8 mouse cellular contexts compared by ENCODE assay signal in the genomic region with DNA sequence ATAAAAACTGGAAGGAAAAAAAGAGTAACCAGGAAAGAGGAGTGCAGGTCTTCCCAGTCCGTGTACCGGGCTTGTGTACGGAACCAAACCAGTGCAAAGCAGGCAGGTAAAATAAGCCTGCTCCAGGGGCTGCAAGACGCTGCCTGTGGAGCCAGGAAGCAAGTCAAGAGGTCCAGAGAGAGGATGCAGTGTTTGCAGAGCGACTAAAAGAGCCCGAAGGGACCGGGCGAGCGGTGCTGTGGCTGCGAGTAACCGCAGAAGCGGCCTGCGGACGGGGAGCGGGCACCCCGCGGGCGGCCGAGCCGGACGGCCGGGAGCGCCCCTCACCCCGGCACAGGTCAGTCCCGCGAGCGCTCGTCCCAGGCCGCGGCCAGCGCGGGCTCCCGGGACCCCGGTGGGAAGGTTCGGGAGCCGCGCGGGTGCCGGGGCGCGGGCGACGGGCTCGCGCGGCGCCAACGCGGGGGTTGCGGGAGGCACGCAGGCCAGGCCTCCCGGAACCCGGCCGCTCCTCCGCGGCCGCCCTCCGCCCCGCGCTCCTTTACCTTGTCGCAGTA. TPM values are rescaled to one million over a fixed set of nuclear protein-coding genes. Genes with fewer than 3 reads are reported as not detected.
A peak's percentile ranks its signal among the peaks of the same experiment; 100 is the strongest.
DNase-seq lines count a peak whose midpoint lies in the region; ATAC-seq and TF ChIP-seq lines count a peak whose summit lies in the region.

No protein-coding gene starts in this region.

- no peak for TF ChIP-seq POLR2A in MEL (IDR thresholded peaks at IDR 0.05; ENCODE audit: control insufficient read depth in 1 of 2, insufficient read depth in 1 of 2, low read depth in 1 of 2, low read length in 2 of 2, poor library complexity in 1 of 2)

- TF ChIP-seq CTCF in left cerebral cortex, adult 2 months (IDR thresholded peaks at IDR 0.05): no peak
- no peak for TF ChIP-seq CTCF in MEL (IDR thresholded peaks at IDR 0.05 in 2 of 3, conservative IDR thresholded peaks at IDR 0.05 in 1 of 3; ENCODE audit: control insufficient read depth in 1 of 3, insufficient read depth in 1 of 3, low read depth in 2 of 3, low read length in 3 of 3, poor library complexity in 1 of 3, severe bottlenecking in 1 of 3)

- TF ChIP-seq RAD21 in MEL (IDR thresholded peaks at IDR 0.05; ENCODE audit: low read depth, low read length): no peak

- H3K4me2 ChIP-seq in heart, embryonic 16.5 days (ENCODE audit: low read depth, low read length): peak overlapping the region; percentile 81
- H3K4me2 ChIP-seq in liver, embryonic 12.5 days: peak overlapping the region; percentile 80

- peaks cover 39% of the 10 kb centered on the region for H3K79me2 ChIP-seq in MEL (ENCODE audit: control insufficient read depth, insufficient read depth, low read length, poor library complexity)

- peak overlapping the region; percentile 93 for H3K27ac ChIP-seq in left cerebral cortex, adult 2 months
- H3K27ac ChIP-seq in MEL (ENCODE audit: control insufficient read depth, low read depth, low read length): peak overlapping the region; percentile 34
- H3K27ac ChIP-seq in embryonic facial prominence, embryonic 10.5 days (replicated peaks): peak overlapping the region; percentile 98
- peak overlapping the region; percentile 95 for H3K27ac ChIP-seq in heart, embryonic 16.5 days (ENCODE audit: low read length)
- peak overlapping the region; percentile 84 for H3K27ac ChIP-seq in liver, embryonic 12.5 days

- peak overlapping the region; percentile 85 for H3K9ac ChIP-seq in MEL (ENCODE audit: control insufficient read depth, low read depth, low read length, poor library complexity, severe bottlenecking)
- H3K9ac ChIP-seq in heart, embryonic 16.5 days (ENCODE audit: low read length): peak overlapping the region; percentile 98
- peak overlapping the region; percentile 97 for H3K9ac ChIP-seq in liver, embryonic 12.5 days

- H3K9me3 ChIP-seq in MEL (replicated peaks; ENCODE audit: insufficient read depth, low read length): no peaks in the 10 kb centered on the region
- no peaks in the 10 kb centered on the region for H3K9me3 ChIP-seq in embryonic facial prominence, embryonic 10.5 days
- H3K9me3 ChIP-seq in heart, embryonic 16.5 days (replicated peaks; ENCODE audit: control insufficient read depth, low read length): no peaks in the 10 kb centered on the region
- no peaks in the 10 kb centered on the region for H3K9me3 ChIP-seq in liver, embryonic 12.5 days (replicated peaks)

- WGBS in embryonic facial prominence, embryonic 10.5 days: under 1% methylated on average over 61 of the region's 61 CpGs
- under 1% methylated on average over 42 of the region's 61 CpGs for WGBS in heart, embryonic 16.5 days
- WGBS in liver, embryonic 12.5 days (ENCODE audit: insufficient replicate concordance): 1% methylated on average over 61 of the region's 61 CpGs

- DNase-seq in left cerebral cortex, adult 2 months (ENCODE audit: extremely low spot score in 1 of 2, low spot score in 2 of 2): no peak
- no peak for DNase-seq in left cerebral cortex, postnatal 10 days (ENCODE audit: extremely low spot score in 1 of 2, low spot score in 2 of 2)
- peak; percentile 61 for DNase-seq in MEL (ENCODE audit: low read depth, low spot score)
- DNase-seq in embryonic facial prominence, embryonic 10.5 days (ENCODE audit: low spot score): no peak
- DNase-seq in natural killer cell, adult 2 months (ENCODE audit: low spot score in 2 of 2): peak; percentile 6 to 25
- no peak for DNase-seq in cerebellum, postnatal 10 days

- no peaks in the 10 kb centered on the region for H3K27me3 ChIP-seq in MEL (ENCODE audit: control insufficient read depth in 1 of 2, insufficient read depth in 2 of 2, low read length in 2 of 2)
- H3K27me3 ChIP-seq in embryonic facial prominence, embryonic 10.5 days (replicated peaks; ENCODE audit: low read depth, poor library complexity, severe bottlenecking): no peaks in the 10 kb centered on the region
- no peaks in the 10 kb centered on the region for H3K27me3 ChIP-seq in heart, embryonic 16.5 days (ENCODE audit: control insufficient read depth, insufficient read depth, low read length)
- no peaks in the 10 kb centered on the region for H3K27me3 ChIP-seq in liver, embryonic 12.5 days (replicated peaks)

- peaks cover 0 to 43% of the 10 kb centered on the region in 2 experiments; a peak in 2 of 4 replicates for H3K36me3 ChIP-seq in MEL (ENCODE audit: control insufficient read depth in 1 of 2, insufficient read depth in 2 of 2, low read length in 2 of 2)
- H3K36me3 ChIP-seq in embryonic facial prominence, embryonic 10.5 days (replicated peaks): peaks cover 11% of the 10 kb centered on the region; the same call in 1 of the 2 replicates
- no peaks in the 10 kb centered on the region for H3K36me3 ChIP-seq in heart, embryonic 16.5 days (ENCODE audit: control insufficient read depth, insufficient read depth)
- no peaks in the 10 kb centered on the region for H3K36me3 ChIP-seq in liver, embryonic 12.5 days

- intact Hi-C loops in left cerebral cortex, adult 2 months (cut with DNase I): no loop called here
- intact Hi-C loops in left cerebral cortex, postnatal 10 days (cut with DNase I): no loop called here

- ATAC-seq in heart, embryonic 16.5 days (replicated peaks; ENCODE audit: extremely low read depth, insufficient read depth, low FRiP score): peak; percentile 62
- ATAC-seq in liver, embryonic 12.5 days: peak; percentile 64

- TF ChIP-seq EP300 in MEL (IDR thresholded peaks at IDR 0.05; ENCODE audit: low read depth in 1 of 2, low read length in 2 of 2): peak in 1 of 2 experiments; percentile 13; a peak in 1 of 4 replicates

- peaks cover 21 to 36% of the 10 kb centered on the region in 2 experiments for H3K4me1 ChIP-seq in MEL (ENCODE audit: control insufficient read depth in 1 of 2, insufficient read depth in 2 of 2, low read length in 2 of 2)
- H3K4me1 ChIP-seq in embryonic facial prominence, embryonic 10.5 days: peaks cover 15% of the 10 kb centered on the region
- H3K4me1 ChIP-seq in heart, embryonic 16.5 days (ENCODE audit: control insufficient read depth, insufficient read depth, low read length): peaks cover 21% of the 10 kb centered on the region
- peaks cover 47% of the 10 kb centered on the region for H3K4me1 ChIP-seq in liver, embryonic 12.5 days

- peak overlapping the region; percentile 94 for H3K4me3 ChIP-seq in left cerebral cortex, adult 2 months
- H3K4me3 ChIP-seq in MEL (ENCODE audit: control insufficient read depth in 1 of 2, insufficient read depth in 1 of 2, low read depth in 2 of 2, low read length in 2 of 2): peak overlapping the region; percentile 89 to 99
- H3K4me3 ChIP-seq in embryonic facial prominence, embryonic 10.5 days: peak overlapping the region; percentile 90
- H3K4me3 ChIP-seq in heart, embryonic 16.5 days (ENCODE audit: low read length): peak overlapping the region; percentile 80
- peak overlapping the region; percentile 95 for H3K4me3 ChIP-seq in liver, embryonic 12.5 days

TF ChIP-seq in MEL, 35 proteins besides CTCF, POLR2A, EP300 and RAD21 (continues in another document):
- TF ChIP-seq UBTF (IDR thresholded peaks at IDR 0.05; ENCODE audit: borderline replicate concordance, insufficient read depth, low read depth, low read length): no peak
- no peak for TF ChIP-seq NELFE (IDR thresholded peaks at IDR 0.05; ENCODE audit: low read depth, low read length)
- no peak for TF ChIP-seq ZMIZ1 (IDR thresholded peaks at IDR 0.05; ENCODE audit: low read depth, low read length)
- TF ChIP-seq BHLHE40 (IDR thresholded peaks at IDR 0.05; ENCODE audit: borderline replicate concordance, low read depth, low read length): no peak
- peak; percentile 52; the same call in 1 of the 2 replicates for TF ChIP-seq MAX (IDR thresholded peaks at IDR 0.05; ENCODE audit: low read length)
- no peak for TF ChIP-seq ETS1 (IDR thresholded peaks at IDR 0.05; ENCODE audit: low read depth, low read length)
- TF ChIP-seq TCF12 (IDR thresholded peaks at IDR 0.05; ENCODE audit: low read depth, low read length): 0 out of 2 replicates have a peak, but pooled peaks have one; percentile 22
- no peak for TF ChIP-seq USF1 (IDR thresholded peaks at IDR 0.05; ENCODE audit: low read depth, low read length)
- no peak for TF ChIP-seq GATA1 (IDR thresholded peaks at IDR 0.05; ENCODE audit: low read depth, low read length)
- TF ChIP-seq CHD2 (IDR thresholded peaks at IDR 0.05; ENCODE audit: low read length): no peak
- TF ChIP-seq MAZ (IDR thresholded peaks at IDR 0.05; ENCODE audit: low read depth, low read length): no peak
- TF ChIP-seq MEF2A (IDR thresholded peaks at IDR 0.05; ENCODE audit: extremely low read depth, insufficient replicate concordance, low read depth, low read length, poor library complexity, severe bottlenecking): no peak
- TF ChIP-seq JUND (IDR thresholded peaks at IDR 0.05; ENCODE audit: low read depth, low read length): no peak
- peak; percentile 42; the same call in 1 of the 2 replicates for TF ChIP-seq SIN3A (IDR thresholded peaks at IDR 0.05; ENCODE audit: low read length)
- no peak for TF ChIP-seq E2F4 (IDR thresholded peaks at IDR 0.05; ENCODE audit: borderline replicate concordance, low read depth, low read length)
- TF ChIP-seq RCOR1 (IDR thresholded peaks at IDR 0.05; ENCODE audit: low read depth, low read length): peak; percentile 15; the same call in 1 of the 2 replicates
- no peak for TF ChIP-seq HCFC1 (IDR thresholded peaks at IDR 0.05; ENCODE audit: low read depth, low read length)

RNA-seq across cellular contexts. Expression of gene Bst1, which starts 37.2 kb away (rescaled TPM):
- total RNA-seq in left cerebral cortex, adult 2 months (2021): not detected
- total RNA-seq in left cerebral cortex, postnatal 10 days (2021): not detected
- not detected in 2 replicates for total RNA-seq in MEL (2012; rRNA removed)
- not detected for polyA plus RNA-seq in MEL (2012; ENCODE audit: insufficient read depth in 1 of 2, insufficient read length in 2 of 2, low read depth in 1 of 2, low replicate concordance in 2 of 2, missing spikeins in 1 of 2)
- 0.17 TPM in 1 of 2 replicates, not detected in the other for polyA plus RNA-seq in embryonic facial prominence, embryonic 10.5 days (2016; fragmentation: Nextera tagmentation; extraction: Ambion mirVana)
- polyA plus RNA-seq in heart, embryonic 16.5 days (2015; fragmentation: Nextera tagmentation; extraction: Ambion mirVana): 2.3 and 2.8 TPM in 2 replicates
- polyA plus RNA-seq in liver, embryonic 12.5 days (2016; fragmentation: Nextera tagmentation; extraction: Ambion mirVana): 0.20 and 0.26 TPM in 2 replicates

RNA-seq across cellular contexts. Expression of gene Fbxl5, which starts 39.9 kb away (rescaled TPM):
- total RNA-seq in left cerebral cortex, adult 2 months (2021): 10 to 100 TPM; 85.3 to 92.2 TPM
- 10 to 100 TPM; 82.9 TPM for total RNA-seq in left cerebral cortex, postnatal 10 days (2021)
- total RNA-seq in MEL (2012; rRNA removed): 25.7 and 29.4 TPM in 2 replicates
- polyA plus RNA-seq in MEL (2012; ENCODE audit: insufficient read depth in 1 of 2, insufficient read length in 2 of 2, low read depth in 1 of 2, low replicate concordance in 2 of 2, missing spikeins in 1 of 2): 10 to 100 TPM in 1 of 2 experiments, not detected in 1; 22.8 TPM
- polyA plus RNA-seq in embryonic facial prominence, embryonic 10.5 days (2016; fragmentation: Nextera tagmentation; extraction: Ambion mirVana): 52.3 and 52.7 TPM in 2 replicates
- 48.6 and 50.3 TPM in 2 replicates for polyA plus RNA-seq in heart, embryonic 16.5 days (2015; fragmentation: Nextera tagmentation; extraction: Ambion mirVana)
- polyA plus RNA-seq in liver, embryonic 12.5 days (2016; fragmentation: Nextera tagmentation; extraction: Ambion mirVana): 26.7 and 27.3 TPM in 2 replicates

Comparison
In these comparisons a context has a peak if more than half of its experiments do, and no peak if none do; other contexts are left out.
1. DNase-seq: peak in MEL (single experiment) and natural killer cell, adult 2 months (2 of 2); none in left cerebral cortex, adult 2 months (0 of 2), left cerebral cortex, postnatal 10 days (0 of 2), embryonic facial prominence, embryonic 10.5 days (single experiment) and cerebellum, postnatal 10 days (0 of 2).
2. H3K27ac ChIP-seq: peak in every context shown above with its lines; median percentile 98 in embryonic facial prominence, embryonic 10.5 days; 95 in heart, embryonic 16.5 days; 93 in left cerebral cortex, adult 2 months; 84 in liver, embryonic 12.5 days; 34 in MEL.
3. Peak in every context shown above with its lines, with median percentiles within 50 percentile points of each other: H3K4me3 ChIP-seq and H3K9ac ChIP-seq.